Comparison of ENCODE assay signal across 12 mouse cellular contexts in genomic region chr1:62687511-62687910, GRCm38 (mm10). TPM values are rescaled to one million over a fixed set of nuclear protein-coding genes. Genes with fewer than 3 reads are reported as not detected.
DNase-seq lines count a peak whose midpoint lies in the region.
"Had no signal": no experiment of that assay in that cellular context is flagged by ENCODE, and none has a peak within 500 bp of the region (broad histone marks: within the 10 kb centered on the region; RNA-seq: fewer than 3 reads in every experiment).

No protein-coding gene starts in this region.

- intact Hi-C loops in left cerebral cortex, postnatal 4 days (cut with DNase I), result no loop called here
- intact Hi-C loops in left cerebral cortex, postnatal 14 days (cut with DNase I), result no loop called here

- peak; percentile 52 to 71 for DNase-seq in left cerebral cortex, adult 18-20 months (ENCODE audit: low spot score in 2 of 2)
- no peak for DNase-seq in left cerebral cortex, postnatal 4 days
- DNase-seq in brain, adult 2 months (ENCODE audit: low read depth, low spot score), result peak; percentile 92
- DNase-seq in frontal cortex, postnatal 14 days (ENCODE audit: low spot score in 2 of 2), result peak; percentile 37 to 42
- DNase-seq in left cerebral cortex, postnatal 14 days (ENCODE audit: low spot score in 2 of 2), result peak; percentile 67 to 82
- DNase-seq in thymus, postnatal 10 days (ENCODE audit: low spot score in 2 of 2), result no peak
- no peak for DNase-seq in gastrocnemius, postnatal 25 days
- DNase-seq: adrenal gland, postnatal 25 days; cerebellum, adult 9-11 months; forebrain, postnatal 0 days; thymus, postnatal 14 days had no signal

RNA-seq across cellular contexts. Expression of gene Nrp2, which starts 15.6 kb away (rescaled TPM):
- total RNA-seq in left cerebral cortex, adult 18-20 months (2021), result 10 to 100 TPM; 29.4 to 31.2 TPM
- 10 to 100 TPM; 49.9 to 86.2 TPM for total RNA-seq in left cerebral cortex, postnatal 4 days (2021)
- 10 to 100 TPM; 16.9 to 32.7 TPM for total RNA-seq in left cerebral cortex, postnatal 14 days (2021)
- 1 to 10 TPM; 4.5 to 6.0 TPM for total RNA-seq in gastrocnemius, postnatal 25 days (2021)
- total RNA-seq: MEL had no signal

Comparison
In these comparisons a context has a peak if more than half of its experiments do, and no peak if none do; other contexts are left out.
1. DNase-seq: peak in left cerebral cortex, adult 18-20 months (2 of 2), brain, adult 2 months (single experiment), frontal cortex, postnatal 14 days (2 of 2) and left cerebral cortex, postnatal 14 days (2 of 2); none in left cerebral cortex, postnatal 4 days (single experiment), thymus, postnatal 10 days (0 of 2) and gastrocnemius, postnatal 25 days (single experiment).